Mouse (Mus musculus): ENCODE results near the gene Prl5a1. TPM values are rescaled to one million over a fixed set of nuclear protein-coding genes. Genes with fewer than 3 reads are reported as not detected.

Prl5a1 gene
- polyA plus RNA-seq (2012; rRNA removed) (not detected in 2 replicates), polyA plus RNA-seq (2014; fragmentation: Nextera tagmentation; extraction: Ambion mirVana) (not detected in 2 replicates)

- H3K4me3 ChIP-seq (replicated peaks; ENCODE audit: low read length): no peak within 1 kb of the TSS
- no peaks in the 10 kb centered on the region for H3K27me3 ChIP-seq (ENCODE audit: control insufficient read depth, insufficient read depth, low read length)
- no peak within 1 kb of the TSS for H3K9ac ChIP-seq (ENCODE audit: low read depth, low read length, severe bottlenecking)
- H3K27ac ChIP-seq (replicated peaks; ENCODE audit: low read depth, low read length): no peak within 1 kb of the TSS
- H3K36me3 ChIP-seq (ENCODE audit: control insufficient read depth, insufficient read depth, low read length): no peaks in the 10 kb centered on the region
- no peak within 1 kb of the TSS for H3K4me2 ChIP-seq (replicated peaks; ENCODE audit: low read depth, low read length, severe bottlenecking)
- TF ChIP-seq POLR2A (IDR thresholded peaks at IDR 0.05; ENCODE audit: borderline replicate concordance, extremely low read depth, insufficient read depth, insufficient read length): no peak
- no peaks in the 10 kb centered on the region for H3K4me1 ChIP-seq (ENCODE audit: control insufficient read depth, insufficient read depth, low read length)
- no peaks in the 10 kb centered on the region for H3K9me3 ChIP-seq (ENCODE audit: control insufficient read depth, low read length)
- no peak for DNase-seq (ENCODE audit: low spot score)
- no peak for ATAC-seq (ENCODE audit: low FRiP score, low read depth)
- WGBS: 83% methylated on average over 6 of the region's 6 CpGs
Observed at GRCm38 (mm10) chr13:28142184-28142583, at the start of gene Prl5a1. Prl5a1 (plus strand) TSS chr13:28142484.

GRCm38 (mm10) chr13:28096161-28096560 lies 46.1 kb upstream of the Prl5a1 start:
- no peak overlapping the region for H3K9ac ChIP-seq (ENCODE audit: low read depth, low read length, severe bottlenecking)
- H3K36me3 ChIP-seq (ENCODE audit: control insufficient read depth, insufficient read depth, low read length): no peaks in the 10 kb centered on the region
- H3K27ac ChIP-seq (replicated peaks; ENCODE audit: low read depth, low read length): no peak overlapping the region
- H3K4me1 ChIP-seq (ENCODE audit: control insufficient read depth, insufficient read depth, low read length): no peaks in the 10 kb centered on the region
- H3K27me3 ChIP-seq (ENCODE audit: control insufficient read depth, insufficient read depth, low read length): no peaks in the 10 kb centered on the region
- no peak overlapping the region for H3K4me2 ChIP-seq (replicated peaks; ENCODE audit: low read depth, low read length, severe bottlenecking)
- no peak overlapping the region for H3K4me3 ChIP-seq (replicated peaks; ENCODE audit: low read length)
- no peak for ATAC-seq (ENCODE audit: low FRiP score, low read depth)
- TF ChIP-seq POLR2A (IDR thresholded peaks at IDR 0.05; ENCODE audit: borderline replicate concordance, extremely low read depth, insufficient read depth, insufficient read length): no peak
- H3K9me3 ChIP-seq (ENCODE audit: control insufficient read depth, low read length): no peaks in the 10 kb centered on the region
- DNase-seq (ENCODE audit: low spot score): no peak

- TF ChIP-seq POLR2A (IDR thresholded peaks at IDR 0.05; ENCODE audit: borderline replicate concordance, extremely low read depth, insufficient read depth, insufficient read length): no peak
- H3K4me3 ChIP-seq (replicated peaks; ENCODE audit: low read length): no peak overlapping the region
Observed at GRCm38 (mm10) chr13:28108536-28108935, 33.7 kb upstream of the Prl5a1 start.

GRCm38 (mm10) chr13:28132781-28133180 lies 9.5 kb upstream of the Prl5a1 start:
- ATAC-seq (ENCODE audit: low FRiP score, low read depth) (no peak), DNase-seq (ENCODE audit: low spot score) (no peak)
- 76% methylated on average over 2 of the region's 2 CpGs for WGBS
- no peaks in the 10 kb centered on the region for H3K36me3 ChIP-seq (ENCODE audit: control insufficient read depth, insufficient read depth, low read length)
- no peaks in the 10 kb centered on the region for H3K27me3 ChIP-seq (ENCODE audit: control insufficient read depth, insufficient read depth, low read length)
- TF ChIP-seq POLR2A (IDR thresholded peaks at IDR 0.05; ENCODE audit: borderline replicate concordance, extremely low read depth, insufficient read depth, insufficient read length): no peak
- no peak overlapping the region for H3K4me2 ChIP-seq (replicated peaks; ENCODE audit: low read depth, low read length, severe bottlenecking)
- H3K27ac ChIP-seq (replicated peaks; ENCODE audit: low read depth, low read length): no peak overlapping the region
- no peaks in the 10 kb centered on the region for H3K9me3 ChIP-seq (ENCODE audit: control insufficient read depth, low read length)
- H3K9ac ChIP-seq (ENCODE audit: low read depth, low read length, severe bottlenecking): no peak overlapping the region
- no peak overlapping the region for H3K4me3 ChIP-seq (replicated peaks; ENCODE audit: low read length)
- H3K4me1 ChIP-seq (ENCODE audit: control insufficient read depth, insufficient read depth, low read length): no peaks in the 10 kb centered on the region

More at GRCm38 (mm10) chr13:28108536-28108935, 33.7 kb upstream of the Prl5a1 start:
- DNase-seq (ENCODE audit: low spot score): no peak
- ATAC-seq (ENCODE audit: low FRiP score, low read depth): no peak
- no peak overlapping the region for H3K9ac ChIP-seq (ENCODE audit: low read depth, low read length, severe bottlenecking)
- H3K9me3 ChIP-seq (ENCODE audit: control insufficient read depth, low read length): no peaks in the 10 kb centered on the region
- no peaks in the 10 kb centered on the region for H3K36me3 ChIP-seq (ENCODE audit: control insufficient read depth, insufficient read depth, low read length)
- no peak overlapping the region for H3K27ac ChIP-seq (replicated peaks; ENCODE audit: low read depth, low read length)
- H3K27me3 ChIP-seq (ENCODE audit: control insufficient read depth, insufficient read depth, low read length): no peaks in the 10 kb centered on the region
- 86% methylated on average over 3 of the region's 3 CpGs for WGBS
- no peak overlapping the region for H3K4me2 ChIP-seq (replicated peaks; ENCODE audit: low read depth, low read length, severe bottlenecking)
- no peaks in the 10 kb centered on the region for H3K4me1 ChIP-seq (ENCODE audit: control insufficient read depth, insufficient read depth, low read length)

- no peaks in the 10 kb centered on the region for H3K4me1 ChIP-seq (ENCODE audit: control insufficient read depth, insufficient read depth, low read length)
- no peak overlapping the region for H3K27ac ChIP-seq (replicated peaks; ENCODE audit: low read depth, low read length)
- no peak overlapping the region for H3K4me3 ChIP-seq (replicated peaks; ENCODE audit: low read length)
- TF ChIP-seq POLR2A (IDR thresholded peaks at IDR 0.05; ENCODE audit: borderline replicate concordance, extremely low read depth, insufficient read depth, insufficient read length): no peak
- H3K36me3 ChIP-seq (ENCODE audit: control insufficient read depth, insufficient read depth, low read length): no peaks in the 10 kb centered on the region
- no peak overlapping the region for H3K4me2 ChIP-seq (replicated peaks; ENCODE audit: low read depth, low read length, severe bottlenecking)
- ATAC-seq (ENCODE audit: low FRiP score, low read depth) (no peak), DNase-seq (ENCODE audit: low spot score) (no peak)
- no peak overlapping the region for H3K9ac ChIP-seq (ENCODE audit: low read depth, low read length, severe bottlenecking)
- no peaks in the 10 kb centered on the region for H3K9me3 ChIP-seq (ENCODE audit: control insufficient read depth, low read length)
- no peaks in the 10 kb centered on the region for H3K27me3 ChIP-seq (ENCODE audit: control insufficient read depth, insufficient read depth, low read length)
Observed at GRCm38 (mm10) chr13:28135790-28136189, 6.5 kb upstream of the Prl5a1 start.

Other genes starting within 250 kb of the Prl5a1 start
- 0.17 and 0.29 TPM in 2 replicates for gene Prl4a1, start 126.3 kb upstream of the Prl5a1 start, polyA plus RNA-seq (2012; rRNA removed)
- gene Prl4a1, start 126.3 kb upstream of the Prl5a1 start, polyA plus RNA-seq (2014; fragmentation: Nextera tagmentation; extraction: Ambion mirVana): not detected in 2 replicates
- 1.2 and 1.5 TPM in 2 replicates for gene Gm11361, start 115.0 kb downstream of the Prl5a1 start, polyA plus RNA-seq (2012; rRNA removed)
- gene Gm11361, start 115.0 kb downstream of the Prl5a1 start, polyA plus RNA-seq (2014; fragmentation: Nextera tagmentation; extraction: Ambion mirVana): 5.6 and 6.5 TPM in 2 replicates